Mouse (Mus musculus): ENCODE data around the gene Catsperz.

DNA sequence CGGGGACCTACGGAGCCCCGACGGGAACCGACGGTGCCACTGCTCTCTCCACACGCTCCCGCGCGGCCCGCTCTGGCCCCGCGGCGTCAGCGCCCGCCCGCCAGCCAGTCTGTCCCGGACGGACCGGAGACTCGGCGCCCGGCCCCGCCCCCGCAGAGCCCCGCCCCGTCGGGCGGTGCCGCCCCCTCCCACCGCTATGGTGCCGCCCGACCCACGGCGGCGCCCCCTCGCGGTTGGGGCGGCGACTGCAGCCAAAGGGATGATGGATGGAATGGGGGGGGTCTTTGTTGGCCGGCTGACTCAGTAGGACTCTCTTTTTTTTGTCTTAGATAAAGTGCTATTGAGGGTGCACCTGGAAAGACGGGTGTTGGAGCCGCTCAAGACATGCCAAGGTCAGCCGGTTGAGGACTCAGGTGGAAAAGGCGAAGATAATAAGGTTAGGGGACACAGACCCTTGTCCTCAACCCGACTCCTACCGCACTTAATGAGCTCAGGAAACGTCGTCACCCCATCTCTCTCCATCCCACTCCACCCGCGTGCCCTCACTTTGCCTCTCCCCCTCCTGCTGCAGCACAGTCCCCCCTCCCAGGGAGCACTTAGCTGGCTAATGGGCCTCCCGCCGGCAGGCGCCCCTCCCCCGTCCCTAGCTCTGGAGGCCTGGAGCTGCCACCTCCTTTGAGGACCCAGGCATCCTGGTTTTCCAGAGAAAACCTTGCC lies 44.6 kb upstream of the Catsperz start:
- TF ChIP-seq GATA1 (IDR thresholded peaks at IDR 0.05; ENCODE audit: low read length) (no peak), TAL1 (IDR thresholded peaks at IDR 0.05; ENCODE audit: low read length) (no peak)

Measured in erythroblast, embryonic 14.5 days (primary cell).